Mouse (Mus musculus): Measurements from ENCODE around the gene Kirrel. TPM values are rescaled to one million over a fixed set of nuclear protein-coding genes. Genes with fewer than 3 reads are reported as not detected.
"Not testable (repeated sequence)": the region's sequence is repeated elsewhere in the genome, so short reads cannot be mapped to it uniquely, and the experiment has no call there.

Kirrel gene
- polyA plus RNA-seq, 1 experiment from 2014 or later = 10.1 TPM

DNA sequence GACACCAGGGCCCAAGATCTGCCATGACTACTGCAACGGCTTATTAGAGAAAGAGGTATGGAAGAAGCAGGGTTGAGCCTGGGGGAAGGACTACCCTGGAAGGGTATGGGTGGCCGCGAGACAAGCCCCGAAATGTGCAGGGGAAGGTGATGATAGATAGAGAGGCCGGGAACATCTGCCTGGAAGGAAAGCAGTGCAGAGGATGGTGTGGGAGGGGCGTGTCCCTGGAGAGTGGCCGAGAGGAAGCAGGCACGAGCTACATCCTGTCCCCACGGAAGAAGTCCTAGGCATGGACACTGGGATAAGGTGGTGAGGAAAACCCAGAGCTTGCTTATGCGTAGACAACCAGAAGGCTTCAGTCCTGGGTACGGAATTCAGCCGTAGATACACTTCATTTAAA, 56.9 kb downstream of the Kirrel start:
- Histone ChIP-seq H3K9ac (replicated peaks) (no peak overlapping the region), H3K9me3 (no peaks in the 10 kb centered on the region), H3K4me2 (replicated peaks) (no peak overlapping the region), H3K4me3 (replicated peaks) (no peak overlapping the region), H3K4me1 (replicated peaks) (peaks cover 20% of the 10 kb centered on the region), H3K36me3 (no peaks in the 10 kb centered on the region), H3K27ac (no peak overlapping the region), H3K27me3 (no peaks in the 10 kb centered on the region)
- no peak for ATAC-seq
- WGBS = 91% methylated on average over 12 of the region's 12 CpGs

DNA sequence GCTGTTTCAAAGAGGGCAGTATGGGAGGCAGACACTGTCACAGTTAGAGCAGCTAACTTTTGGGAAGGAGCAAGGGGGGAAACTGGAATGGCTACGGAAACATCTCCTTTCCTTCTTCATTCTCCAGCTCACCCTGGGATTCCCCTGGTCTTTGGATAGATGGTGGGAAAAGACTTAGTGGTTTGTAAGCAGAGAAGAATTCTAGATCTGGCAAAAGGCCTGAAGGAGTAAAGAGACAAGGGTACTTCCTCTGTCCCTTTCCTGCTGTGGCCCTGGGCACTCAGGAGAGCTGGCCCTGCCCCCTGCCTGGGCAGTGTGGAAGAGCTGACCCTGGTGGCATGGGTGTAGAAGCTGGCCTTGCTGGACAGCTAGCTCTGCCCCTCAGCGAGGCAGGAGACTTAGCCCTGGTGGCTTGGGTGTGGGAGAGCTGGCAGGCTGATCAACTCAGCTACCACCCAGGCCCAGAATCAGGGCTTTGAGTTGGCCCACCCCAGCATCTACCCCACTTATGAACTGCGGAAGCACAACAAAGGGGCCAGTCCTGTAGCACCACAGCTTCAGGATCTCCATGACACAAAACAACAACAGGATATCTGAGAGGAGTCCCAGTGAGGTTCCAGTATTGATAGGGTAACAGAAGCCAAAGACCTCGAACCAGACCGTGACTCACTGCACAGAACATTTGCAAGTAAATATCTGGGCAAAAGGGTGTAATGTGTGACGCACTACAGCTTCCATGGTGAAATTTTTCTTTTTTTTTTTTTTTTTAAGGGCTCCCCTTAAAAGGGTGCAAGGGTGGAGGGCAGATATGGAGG, 58.6 kb downstream of the Kirrel start:
- no peak overlapping the region for H3K27ac ChIP-seq
- no peak for ATAC-seq
- WGBS = 88% methylated on average over 6 of the region's 6 CpGs

DNA sequence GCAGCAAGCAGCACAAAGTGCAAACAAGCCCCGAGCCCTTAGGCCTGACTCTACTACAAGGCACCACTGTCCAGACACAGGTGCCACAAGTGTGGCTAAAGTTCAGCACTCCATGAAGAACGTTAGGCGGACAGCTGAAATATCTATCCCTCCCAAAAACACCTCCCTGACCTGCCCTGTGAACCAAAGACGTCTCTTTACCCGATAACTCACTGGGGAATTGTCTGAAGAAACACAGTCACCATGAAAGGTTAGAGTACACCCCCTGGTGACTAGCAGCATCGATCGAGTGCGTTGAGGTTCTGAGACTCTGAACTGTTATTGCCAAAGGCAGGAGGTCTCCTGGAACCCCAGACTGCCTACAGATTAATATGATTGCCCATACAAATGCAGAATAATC, 59.3 kb downstream of the Kirrel start:
- H3K9me3 ChIP-seq = no peaks in the 10 kb centered on the region
- no peak overlapping the region for H3K9ac ChIP-seq (replicated peaks)
- H3K4me3 ChIP-seq (replicated peaks) = no peak overlapping the region
- H3K27me3 ChIP-seq = no peaks in the 10 kb centered on the region
- WGBS = 82% methylated on average over 8 of the region's 8 CpGs
- H3K36me3 ChIP-seq = no peaks in the 10 kb centered on the region
- H3K27ac ChIP-seq = no peak overlapping the region
- H3K4me2 ChIP-seq (replicated peaks) = no peak overlapping the region
- no peak for ATAC-seq
- peaks cover 24% of the 10 kb centered on the region for H3K4me1 ChIP-seq (replicated peaks)

More for the DNA sequence above, 58.6 kb downstream of the Kirrel start:
- Histone ChIP-seq H3K4me2 (replicated peaks) (no peak overlapping the region), H3K36me3 (no peaks in the 10 kb centered on the region), H3K27me3 (no peaks in the 10 kb centered on the region), H3K4me1 (replicated peaks) (peaks cover 24% of the 10 kb centered on the region), H3K9me3 (no peaks in the 10 kb centered on the region), H3K9ac (replicated peaks) (no peak overlapping the region), H3K4me3 (replicated peaks) (no peak overlapping the region)

DNA sequence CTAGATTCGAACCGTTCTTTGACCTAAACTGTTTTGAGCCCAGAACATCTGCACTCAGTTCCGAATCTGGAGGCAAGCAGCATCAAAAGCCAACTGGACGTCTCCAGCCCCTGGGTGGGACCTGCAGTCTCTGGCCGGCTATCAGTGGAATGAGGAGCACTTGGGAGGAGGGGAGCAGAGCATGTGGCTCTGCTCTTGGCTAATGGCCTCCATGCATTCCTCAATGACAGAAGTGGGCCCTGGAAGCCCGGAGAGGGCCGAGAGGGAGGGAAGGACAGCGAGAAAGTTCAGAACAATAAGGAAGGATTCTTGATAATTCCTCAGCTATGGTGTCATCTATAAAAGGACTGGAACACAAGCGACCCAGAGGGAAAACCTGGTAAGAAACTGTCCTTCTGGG, 59.7 kb downstream of the Kirrel start:
- Histone ChIP-seq H3K4me2 (replicated peaks) (no peak overlapping the region), H3K4me3 (replicated peaks) (no peak overlapping the region), H3K36me3 (no peaks in the 10 kb centered on the region), H3K9me3 (no peaks in the 10 kb centered on the region), H3K4me1 (replicated peaks) (peaks cover 24% of the 10 kb centered on the region), H3K27ac (no peak overlapping the region), H3K9ac (replicated peaks) (no peak overlapping the region), H3K27me3 (no peaks in the 10 kb centered on the region)
- ATAC-seq = no peak
- WGBS = 80% methylated on average over 9 of the region's 9 CpGs

DNA sequence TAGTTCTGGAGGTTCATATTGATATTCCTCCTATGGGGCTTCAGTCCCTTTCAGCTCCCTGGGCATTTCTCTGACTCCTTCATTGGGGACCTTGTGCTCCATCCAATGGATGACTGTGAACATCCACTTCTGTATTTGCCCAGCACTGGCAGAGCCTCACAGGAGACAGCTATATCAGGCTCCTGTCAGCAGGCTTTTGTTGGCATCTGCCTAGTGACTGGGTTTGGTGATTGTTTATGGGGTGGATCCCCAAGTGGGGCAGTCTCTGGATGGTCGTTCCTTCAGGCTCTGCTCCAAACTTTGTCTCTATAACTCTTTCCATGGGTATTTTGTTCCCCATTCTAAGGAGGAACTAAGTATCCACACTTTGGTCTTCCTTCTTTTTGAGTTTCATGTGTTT, 60.7 kb downstream of the Kirrel start:
- ATAC-seq; H3K9ac ChIP-seq (replicated peaks); H3K36me3 ChIP-seq; H3K27me3 ChIP-seq; H3K4me3 ChIP-seq (replicated peaks); H3K9me3 ChIP-seq; H3K4me2 ChIP-seq (replicated peaks); H3K27ac ChIP-seq: not testable (repeated sequence)
- peaks cover 24% of the 10 kb centered on the region for H3K4me1 ChIP-seq (replicated peaks)
- 77% methylated on average over 1 of the region's 1 CpGs for WGBS

DNA sequence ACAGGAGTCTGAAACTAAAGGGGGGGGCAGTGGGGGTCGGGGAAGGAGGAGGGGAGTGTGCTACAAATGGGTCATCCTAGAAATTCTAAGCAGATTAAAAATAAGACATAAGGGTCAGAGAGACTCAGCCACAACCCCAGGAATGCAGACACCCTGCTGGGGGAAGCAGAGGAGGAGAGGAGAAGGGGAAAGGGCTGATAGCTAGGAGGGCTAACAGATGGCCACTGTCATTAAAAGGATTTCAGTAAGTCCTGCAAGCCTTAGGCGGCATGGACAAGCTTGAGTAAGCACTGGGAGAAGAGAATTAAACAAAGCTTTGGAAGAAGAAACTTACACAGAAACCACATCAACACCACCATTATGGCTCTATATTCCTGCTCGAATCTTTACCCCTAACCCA, 62.3 kb downstream of the Kirrel start:
- 34% methylated on average over 3 of the region's 3 CpGs for WGBS
- Histone ChIP-seq H3K27ac (no peak overlapping the region), H3K9ac (replicated peaks) (no peak overlapping the region), H3K4me2 (replicated peaks) (no peak overlapping the region), H3K36me3 (no peaks in the 10 kb centered on the region), H3K4me3 (replicated peaks) (no peak overlapping the region), H3K9me3 (no peaks in the 10 kb centered on the region), H3K27me3 (no peaks in the 10 kb centered on the region), H3K4me1 (replicated peaks) (peaks cover 10% of the 10 kb centered on the region; the same call in 1 of the 2 replicates)
- no peak for ATAC-seq

DNA sequence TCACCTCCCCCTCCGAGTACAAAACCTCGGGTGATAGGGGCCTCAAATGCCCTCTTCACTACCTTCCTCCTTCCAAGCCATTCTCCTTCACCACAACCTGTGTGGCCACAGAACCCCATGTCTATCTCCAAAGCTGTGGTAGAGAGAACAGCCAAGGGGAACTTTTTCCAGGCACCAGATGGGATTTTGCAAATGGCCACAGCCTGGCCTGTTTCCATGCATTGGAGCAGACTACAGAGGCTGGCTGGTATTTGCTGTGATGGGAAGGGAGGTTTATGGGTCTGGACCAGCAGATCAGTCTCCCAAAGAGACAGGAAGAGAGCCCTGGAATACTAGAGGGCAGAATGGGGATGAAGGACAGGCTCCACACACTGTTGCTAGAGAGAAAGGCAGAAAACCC, 69.7 kb downstream of the Kirrel start:
- no peaks in the 10 kb centered on the region for H3K36me3 ChIP-seq
- no peak for ATAC-seq

DNA sequence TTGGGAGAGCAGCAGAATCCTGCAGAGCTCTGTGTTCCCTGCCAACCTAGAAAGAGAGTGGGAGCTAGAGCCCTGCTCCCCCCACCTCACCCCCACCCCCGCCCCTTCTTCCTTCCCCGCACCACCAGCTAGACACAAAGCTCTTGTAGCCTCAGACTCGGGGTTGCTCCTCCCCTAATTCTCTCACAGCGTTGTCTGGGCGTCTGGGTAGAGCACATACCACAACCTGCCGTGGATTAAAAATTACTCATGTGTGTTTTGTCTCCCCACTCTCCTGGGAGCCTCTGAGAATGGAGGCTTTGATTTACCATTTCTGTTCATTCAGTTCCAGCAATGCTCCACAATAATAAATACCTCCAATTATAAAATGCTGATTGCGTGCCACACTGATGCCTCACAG, 72.2 kb downstream of the Kirrel start:
- peak overlapping the region; percentile 10; the same call in 1 of the 2 replicates for H3K4me2 ChIP-seq (replicated peaks)
- H3K27me3 ChIP-seq = no peaks in the 10 kb centered on the region
- WGBS = 18% methylated on average over 7 of the region's 7 CpGs
- no peaks in the 10 kb centered on the region for H3K9me3 ChIP-seq
- peak overlapping the region; percentile 65 for H3K27ac ChIP-seq
- no peak overlapping the region for H3K4me3 ChIP-seq (replicated peaks)
- ATAC-seq = peak; percentile 49; the same call in 1 of the 2 replicates
- H3K4me1 ChIP-seq (replicated peaks) = peaks cover 48% of the 10 kb centered on the region
- no peak overlapping the region for H3K9ac ChIP-seq (replicated peaks)
- H3K36me3 ChIP-seq = peaks cover 3% of the 10 kb centered on the region; the same call in 1 of the 2 replicates

More for the DNA sequence above, 69.7 kb downstream of the Kirrel start:
- Histone ChIP-seq H3K4me1 (replicated peaks) (peaks cover 38% of the 10 kb centered on the region), H3K4me2 (replicated peaks) (no peak overlapping the region), H3K27ac (no peak overlapping the region), H3K4me3 (replicated peaks) (no peak overlapping the region), H3K9ac (replicated peaks) (no peak overlapping the region), H3K27me3 (no peaks in the 10 kb centered on the region), H3K9me3 (no peaks in the 10 kb centered on the region)
- 62% methylated on average over 2 of the region's 2 CpGs for WGBS

DNA sequence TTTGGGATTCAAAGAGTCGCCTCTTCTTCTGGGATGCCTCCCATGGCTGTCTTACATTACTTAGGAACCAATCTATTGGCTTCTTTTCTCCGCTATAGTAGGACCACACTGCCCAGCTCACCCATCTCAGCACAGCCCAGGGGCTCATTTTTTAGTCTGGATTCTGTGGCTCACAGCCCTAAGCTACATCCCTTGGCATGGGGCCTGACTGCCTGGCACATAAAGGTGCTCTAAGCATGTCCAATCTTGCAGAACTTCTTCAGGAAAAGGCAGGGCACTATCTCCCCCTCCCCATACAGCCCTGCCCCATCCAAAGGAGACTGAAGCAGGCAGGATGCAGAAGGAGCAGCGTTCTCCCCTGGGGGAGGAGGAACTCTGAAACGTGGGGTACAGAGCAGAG, 73.6 kb downstream of the Kirrel start:
- Histone ChIP-seq H3K4me3 (replicated peaks) (no peak overlapping the region), H3K9me3 (no peaks in the 10 kb centered on the region), H3K27me3 (no peaks in the 10 kb centered on the region), H3K4me1 (replicated peaks) (peaks cover 48% of the 10 kb centered on the region), H3K9ac (replicated peaks) (no peak overlapping the region), H3K4me2 (replicated peaks) (no peak overlapping the region), H3K27ac (no peak overlapping the region), H3K36me3 (peaks cover 5% of the 10 kb centered on the region; the same call in 1 of the 2 replicates)
- no peak for ATAC-seq
- WGBS = 85% methylated on average over 4 of the region's 4 CpGs

DNA sequence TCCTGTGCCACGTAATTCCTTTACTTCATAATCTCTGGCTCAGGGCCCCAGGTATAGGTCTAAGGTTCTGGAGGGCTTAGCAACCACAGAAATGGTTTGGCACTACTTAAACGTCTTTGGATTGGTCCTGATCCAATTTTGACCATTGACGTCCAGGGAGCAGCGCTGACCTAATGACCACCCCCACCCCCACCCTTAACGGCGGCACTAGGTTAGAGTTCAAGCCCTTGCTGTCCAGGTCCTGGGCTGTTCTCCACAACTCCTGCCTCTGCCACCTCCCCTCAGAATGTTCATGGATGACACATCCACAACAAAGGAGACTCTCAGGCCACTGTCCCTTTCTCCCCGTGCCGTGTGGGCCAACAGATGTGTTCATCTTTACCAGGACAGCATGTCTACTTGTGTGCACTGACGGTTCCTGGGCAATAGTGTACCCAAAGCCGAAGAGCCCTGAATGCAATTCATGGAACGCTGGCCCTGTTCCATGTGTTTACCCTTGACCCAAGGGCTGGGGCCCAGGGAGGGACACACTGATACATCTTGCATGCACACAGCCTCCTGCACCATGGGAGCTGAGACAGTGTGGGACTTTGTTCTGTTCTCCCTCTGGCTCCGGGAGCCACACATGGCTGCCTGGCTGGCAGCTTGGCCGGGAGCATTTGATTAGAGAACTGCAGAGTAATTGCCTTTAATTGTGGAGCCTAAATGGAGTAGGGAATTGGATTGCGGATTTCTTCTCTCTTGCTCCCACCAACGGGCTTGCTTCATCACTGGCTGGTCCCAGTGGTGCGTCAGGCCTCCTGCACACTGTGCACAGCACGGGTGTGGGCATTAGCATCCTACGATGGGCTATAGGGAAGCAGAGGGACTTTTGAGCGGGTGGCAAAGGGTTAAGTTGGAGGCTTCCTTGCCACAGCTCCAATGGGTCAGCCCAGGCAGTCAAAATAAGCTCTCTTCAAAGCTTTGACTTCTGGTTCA, 76.3 kb downstream of the Kirrel start:
- Histone ChIP-seq H3K4me1 (replicated peaks) (peaks cover 38% of the 10 kb centered on the region), H3K36me3 (peaks cover 19% of the 10 kb centered on the region), H3K4me3 (replicated peaks) (no peak overlapping the region), H3K27ac (peak overlapping the region; percentile 67), H3K9ac (replicated peaks) (no peak overlapping the region), H3K4me2 (replicated peaks) (no peak overlapping the region), H3K27me3 (no peaks in the 10 kb centered on the region), H3K9me3 (no peaks in the 10 kb centered on the region)
- peak; percentile 64 for ATAC-seq
- 79% methylated on average over 19 of the region's 19 CpGs for WGBS

DNA sequence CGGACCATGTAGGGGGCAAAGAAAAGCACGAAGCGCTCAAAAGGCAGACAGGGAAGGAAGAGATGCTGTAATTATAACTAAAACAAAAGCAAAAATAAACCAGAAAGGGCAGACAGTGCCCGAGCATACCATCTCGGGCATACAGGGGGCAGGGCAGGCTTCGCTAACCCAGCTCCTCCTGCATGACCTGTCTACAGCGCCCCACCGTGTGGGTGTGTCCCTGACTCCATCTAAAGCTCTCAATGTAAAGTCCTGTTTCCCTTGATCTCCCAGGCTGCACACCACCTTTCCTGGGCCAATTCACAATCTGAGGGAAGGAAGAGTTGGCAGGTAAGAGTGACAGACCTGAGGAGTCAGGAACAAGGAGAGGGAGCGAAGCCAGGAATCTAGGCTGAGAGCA, 77.3 kb downstream of the Kirrel start:
- peaks cover 20% of the 10 kb centered on the region for H3K36me3 ChIP-seq
- H3K4me1 ChIP-seq (replicated peaks) = peaks cover 29% of the 10 kb centered on the region
- H3K27ac ChIP-seq = no peak overlapping the region

DNA sequence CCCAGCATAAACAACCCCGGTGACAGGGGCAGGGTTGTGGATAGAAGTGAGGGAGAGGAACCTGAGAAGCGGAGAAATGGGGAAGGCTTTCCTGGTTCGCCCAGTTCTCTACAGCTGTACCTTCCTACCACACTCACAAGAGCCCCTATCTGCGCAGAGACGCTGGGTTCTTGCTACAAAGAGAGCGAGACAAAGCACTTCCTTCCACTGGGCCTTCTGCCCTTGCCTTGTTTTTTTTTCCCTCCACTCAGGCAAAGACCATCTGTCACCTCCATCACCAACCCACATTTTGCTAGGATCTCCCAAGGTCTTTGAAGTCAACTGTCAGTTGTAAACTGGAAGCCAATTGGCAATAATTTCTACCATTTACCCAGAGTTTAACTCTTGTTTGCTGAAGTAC, 80.8 kb downstream of the Kirrel start:
- 73% methylated on average over 6 of the region's 6 CpGs for WGBS

More for the DNA sequence above, 77.3 kb downstream of the Kirrel start:
- no peak for ATAC-seq
- Histone ChIP-seq H3K4me2 (replicated peaks) (no peak overlapping the region), H3K4me3 (replicated peaks) (no peak overlapping the region), H3K27me3 (no peaks in the 10 kb centered on the region), H3K9ac (replicated peaks) (no peak overlapping the region), H3K9me3 (no peaks in the 10 kb centered on the region)
- 90% methylated on average over 9 of the region's 9 CpGs for WGBS

More for the DNA sequence above, 80.8 kb downstream of the Kirrel start:
- no peak overlapping the region for H3K4me3 ChIP-seq (replicated peaks)
- no peaks in the 10 kb centered on the region for H3K27me3 ChIP-seq
- H3K27ac ChIP-seq = 0 out of 2 replicates have a peak overlapping the region, but pooled peaks have one; percentile 4
- H3K4me1 ChIP-seq (replicated peaks) = peaks cover 15% of the 10 kb centered on the region
- H3K36me3 ChIP-seq = peaks cover 24% of the 10 kb centered on the region
- no peak overlapping the region for H3K9ac ChIP-seq (replicated peaks)
- no peaks in the 10 kb centered on the region for H3K9me3 ChIP-seq
- ATAC-seq = no peak
- H3K4me2 ChIP-seq (replicated peaks) = no peak overlapping the region

Measured in midbrain, embryonic 13.5 days (tissue).